Mouse (Mus musculus): ENCODE data around the gene Pak4.

- TF ChIP-seq CTCF (IDR thresholded peaks at IDR 0.05; ENCODE audit: low read depth) (no peak), EP300 (optimal IDR thresholded peaks at IDR 0.05) (no peak)
Measured at GRCm38 (mm10) chr7:28544051-28544601, 53.9 kb downstream of the Pak4 start.

Data from stomach, postnatal 0 days (tissue).